Mouse (Mus musculus) cerebellum, adult 2 months (tissue): ENCODE data around the gene Elf4. TPM values are rescaled to one million over a fixed set of nuclear protein-coding genes. Genes with fewer than 3 reads are reported as not detected.
A peak's percentile ranks its signal among the peaks of the same experiment; 100 is the strongest.

Source experiments
- DNase-seq, 2 experiments: peaks; one replicate each; pipeline ENCODE4 v3.0.0; 2021
- H3K27ac ChIP-seq: fragments of 200-500 bp; 2 replicates; pipeline ENCODE4 v1.5.1; 2012; ENCODE audit warnings: low read length, control low read depth, inconsistent platforms; ENCODE audit not compliant: insufficient read depth
- H3K27me3 ChIP-seq: fragments of 200-500 bp; 2 replicates; pipeline ENCODE4 v1.6.1; 2012; ENCODE audit warnings: inconsistent platforms, mild to moderate bottlenecking, low read length, moderate library complexity; ENCODE audit not compliant: control insufficient read depth, insufficient read depth
- H3K4me1 ChIP-seq: fragments of 200-500 bp; 2 replicates; pipeline ENCODE4 v1.6.1; 2011; ENCODE audit warnings: low read length; ENCODE audit not compliant: control insufficient read depth, insufficient read depth
- H3K4me3 ChIP-seq: fragments of 200-500 bp; replicated peaks from 2 replicates; pipeline ENCODE3; 2011; ENCODE audit warnings: mild to moderate bottlenecking, low read depth, low read length, control low read depth; ENCODE audit not compliant: insufficient read depth
- CTCF ChIP-seq: fragments of 200-500 bp; IDR thresholded peaks from 2 replicates; pipeline ENCODE4 v1.5.1; 2011; ENCODE audit warnings: low read depth, mild to moderate bottlenecking, control low read depth, low read length, moderate library complexity, borderline replicate concordance; ENCODE audit not compliant: insufficient read depth
- POLR2A ChIP-seq: fragments of 200-500 bp; IDR thresholded peaks from 2 replicates; pipeline ENCODE4 v1.6.1; 2011; ENCODE audit warnings: low read length, control low read depth, borderline replicate concordance; ENCODE audit not compliant: insufficient read depth
- WGBS: fragments of 180-500 bp; shearing (Covaris S2); methylation state at CpG from one replicate; pipeline ENCODE4 v1.1.7; 2018; 5-methylcytosine and 5-hydroxymethylcytosine counted together
- polyA plus RNA-seq: library from polyadenylated mRNA; depleted of rRNA; stranded (reverse); fragments of >200 nt; gene quantifications from 2 replicates; pipeline ENCODE4 v1.2.3, GENCODE M21; 2012; rRNA removed

Gene Elf4
- polyA plus RNA-seq, 1 experiment: 0.38 TPM

DNA sequence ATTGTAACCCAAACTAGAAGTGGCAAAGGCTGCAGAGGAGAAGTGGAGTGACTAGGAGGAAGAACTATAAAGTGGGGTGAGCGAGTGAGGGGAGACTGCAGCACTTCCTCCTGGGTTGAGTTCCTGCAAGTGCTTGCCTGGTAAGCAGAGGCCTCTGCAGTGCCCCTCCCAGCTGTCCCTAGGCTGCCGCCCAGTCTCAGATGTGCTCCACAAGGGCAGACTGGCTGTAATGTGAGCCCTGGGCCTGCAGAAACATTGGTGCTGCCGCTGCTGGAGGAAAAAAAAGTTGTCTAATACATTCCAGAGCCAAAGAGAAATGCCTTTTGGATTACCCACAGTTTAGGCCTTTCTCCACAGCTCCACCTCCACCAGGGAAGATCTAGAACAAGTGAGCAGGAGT lies 57.8 kb downstream of the Elf4 start:
- no peaks in the 10 kb centered on the region; the same call in 1 of the 2 replicates for H3K4me1 ChIP-seq
- 69% methylated on average over 3 of the region's 3 CpGs for WGBS
- TF ChIP-seq POLR2A (no peak), CTCF (no peak)
- H3K4me3 ChIP-seq: no peak overlapping the region
- no peak for DNase-seq
- H3K27ac ChIP-seq: no peak overlapping the region
- H3K27me3 ChIP-seq: no peaks in the 10 kb centered on the region

- WGBS: 73% methylated on average over 4 of the region's 4 CpGs
- Histone ChIP-seq H3K4me3 (no peak overlapping the region), H3K27me3 (no peaks in the 10 kb centered on the region), H3K27ac (no peak overlapping the region), H3K4me1 (no peaks in the 10 kb centered on the region)
- TF ChIP-seq POLR2A: no peak
- TF ChIP-seq CTCF: no peak
- DNase-seq: no peak
Measured at GRCm38 (mm10) chrX:48399994-48400393, 62.9 kb downstream of the Elf4 start.

DNA sequence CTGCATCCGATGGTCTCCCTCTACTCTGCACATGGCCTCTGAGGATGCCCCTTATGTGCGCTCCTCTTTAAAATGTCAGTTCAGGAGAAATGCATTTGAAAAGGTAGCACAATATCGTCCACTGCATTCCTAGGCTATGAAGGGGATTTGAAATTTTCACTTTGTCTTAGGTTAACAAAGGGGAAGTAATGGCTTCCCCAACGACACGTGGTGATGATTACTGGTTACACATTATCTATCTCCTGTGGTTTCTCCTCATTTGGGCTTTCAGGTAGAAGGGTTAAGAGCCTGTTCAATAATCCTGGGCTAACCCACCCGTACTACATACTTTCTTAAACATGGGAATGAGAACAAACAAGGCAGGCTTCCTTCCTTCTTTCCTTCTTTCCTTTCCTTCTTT lies 73.6 kb downstream of the Elf4 start:
- Histone ChIP-seq H3K27me3 (no peaks in the 10 kb centered on the region), H3K27ac (no peak overlapping the region), H3K4me3 (no peak overlapping the region), H3K4me1 (no peaks in the 10 kb centered on the region)
- 94% methylated on average over 6 of the region's 6 CpGs for WGBS
- TF ChIP-seq CTCF: no peak
- no peak for TF ChIP-seq POLR2A
- no peak for DNase-seq

GRCm38 (mm10) chrX:48385927-48386326 lies 77.0 kb downstream of the Elf4 start:
- DNase-seq: no peak
- TF ChIP-seq POLR2A: no peak
- no peak for TF ChIP-seq CTCF
- no peaks in the 10 kb centered on the region for H3K4me1 ChIP-seq
- whole genome bisulfite sequencing: 22% methylated on average over 4 of the region's 4 CpGs
- H3K27ac ChIP-seq: no peak overlapping the region
- H3K27me3 ChIP-seq: no peaks in the 10 kb centered on the region
- H3K4me3 ChIP-seq: no peak overlapping the region

DNA sequence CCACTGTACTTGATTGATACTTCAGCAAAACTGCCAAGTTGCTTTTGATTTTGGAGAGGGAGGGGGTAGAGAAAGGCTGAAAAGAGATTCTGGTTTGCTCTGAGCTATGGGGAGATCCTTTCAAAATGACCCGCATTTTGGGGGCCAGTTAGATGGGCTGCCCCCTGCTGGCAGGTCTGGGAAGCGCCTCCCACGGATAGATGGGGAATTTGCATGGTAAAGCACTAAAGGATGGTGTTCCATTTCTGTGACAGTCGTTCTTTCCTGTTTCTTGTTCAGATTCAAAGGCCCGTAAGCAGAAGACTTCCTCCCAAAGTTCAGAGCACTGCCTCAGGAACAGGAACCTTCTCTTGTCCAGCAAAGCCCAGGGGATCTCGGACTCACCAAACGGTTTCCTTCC lies 79.3 kb downstream of the Elf4 start:
- Histone ChIP-seq H3K4me1 (no peaks in the 10 kb centered on the region), H3K27ac (no peak overlapping the region), H3K4me3 (no peak overlapping the region), H3K27me3 (no peaks in the 10 kb centered on the region)
- TF ChIP-seq CTCF (peak; percentile 59), POLR2A (no peak)
- 46% methylated on average over 7 of the region's 7 CpGs for WGBS
- peak; percentile 19 to 49 for DNase-seq

- no peak overlapping the region for H3K27ac ChIP-seq
- TF ChIP-seq POLR2A (no peak), CTCF (no peak)
- WGBS: 61% methylated on average over 9 of the region's 9 CpGs
Measured at GRCm38 (mm10) chrX:48367841-48368240, 95.1 kb downstream of the Elf4 start.

GRCm38 (mm10) chrX:48365836-48366577 lies 96.9 kb downstream of the Elf4 start:
- Histone ChIP-seq H3K27ac (no peak overlapping the region), H3K4me3 (no peak overlapping the region), H3K4me1 (peaks cover 2% of the 10 kb centered on the region; the same call in 1 of the 2 replicates), H3K27me3 (no peaks in the 10 kb centered on the region)
- DNase-seq: no peak
- no peak for TF ChIP-seq CTCF
- WGBS: 59% methylated on average over 15 of the region's 15 CpGs

More at GRCm38 (mm10) chrX:48367841-48368240, 95.1 kb downstream of the Elf4 start:
- peaks cover 2% of the 10 kb centered on the region; the same call in 1 of the 2 replicates for H3K4me1 ChIP-seq
- no peaks in the 10 kb centered on the region for H3K27me3 ChIP-seq
- no peak for DNase-seq
- H3K4me3 ChIP-seq: no peak overlapping the region

Other genes starting within 250 kb of the Elf4 start
- gene Utp14a, start 206.3 kb downstream of the Elf4 start, polyA plus RNA-seq: 14.0 and 14.4 TPM in 2 replicates
- 6.7 and 7.7 TPM in 2 replicates for gene Bcorl1, start 121.8 kb downstream of the Elf4 start, polyA plus RNA-seq
- gene Aifm1, start 50.4 kb upstream of the Elf4 start, polyA plus RNA-seq: 36.7 and 40.0 TPM in 2 replicates
- gene Rab33a, start 56.2 kb upstream of the Elf4 start, polyA plus RNA-seq: 52.6 and 55.0 TPM in 2 replicates
- gene Zfp280c, start 131.4 kb upstream of the Elf4 start, polyA plus RNA-seq: 26.6 and 27.9 TPM in 2 replicates
- 33.4 and 34.7 TPM in 2 replicates for gene Slc25a14, start 160.3 kb upstream of the Elf4 start, polyA plus RNA-seq
- 0.03 TPM in 1 of 2 replicates, not detected in the other for gene Gpr119, start 211.3 kb upstream of the Elf4 start, polyA plus RNA-seq
- 9.4 and 9.5 TPM in 2 replicates for gene Rbmx2, start 231.9 kb upstream of the Elf4 start, polyA plus RNA-seq